Mouse (Mus musculus) lung, adult 2 months (tissue): ENCODE measurements around the gene Cacfd1. TPM values are rescaled to one million over a fixed set of nuclear protein-coding genes. Genes with fewer than 3 reads are reported as not detected.

Source experiments
- DNase-seq: peaks from one replicate; pipeline ENCODE4 v3.0.0; 2022
- H3K4me1 ChIP-seq: fragments of 200-500 bp; 2 replicates; pipeline ENCODE4 v1.6.1; 2011; ENCODE audit warnings: low read length; ENCODE audit not compliant: control insufficient read depth, insufficient read depth
- H3K4me3 ChIP-seq: fragments of 200-500 bp; replicated peaks from 2 replicates; pipeline ENCODE3; 2011; ENCODE audit warnings: low read depth, mild to moderate bottlenecking, control low read depth, low read length; ENCODE audit errors: extremely low read depth
- CTCF ChIP-seq: fragments of 200-500 bp; IDR thresholded peaks from 2 replicates; pipeline ENCODE4 v1.5.1; 2011; ENCODE audit warnings: mild to moderate bottlenecking, low read length, control low read depth; ENCODE audit not compliant: insufficient read depth
- POLR2A ChIP-seq: fragments of 200-500 bp; IDR thresholded peaks from 2 replicates; pipeline ENCODE4 v1.6.1; 2011; ENCODE audit warnings: low read depth, mild to moderate bottlenecking, control low read depth, low read length, borderline replicate concordance; ENCODE audit errors: extremely low read depth
- WGBS: fragments of 180-500 bp; shearing (Covaris S2); methylation state at CpG from one replicate; pipeline ENCODE4 v1.1.7; 2018; 5-methylcytosine and 5-hydroxymethylcytosine counted together
- polyA plus RNA-seq: library from polyadenylated mRNA; depleted of rRNA; stranded (reverse); fragments of >200 nt; gene quantifications from 2 replicates; pipeline ENCODE4 v1.2.3, GENCODE M21; 2012; rRNA removed

Cacfd1 gene
- 43.7 and 49.2 TPM in 2 replicates for polyA plus RNA-seq

GRCm38 (mm10) chr2:27009714-27010244 lies at the start of gene Cacfd1:
Gene Cacfd1, plus strand, starts transcription at chr2:27009926.
- under 1% methylated on average over 43 of the region's 43 CpGs for WGBS
- DNase-seq: peak; percentile 87
- TF ChIP-seq POLR2A: peak; percentile 48; the same call in 1 of the 2 replicates
- no peak for TF ChIP-seq CTCF
- peak within 1 kb of the TSS; percentile 81 for H3K4me3 ChIP-seq
- peaks cover 6% of the 10 kb centered on the region; the same call in 1 of the 2 replicates for H3K4me1 ChIP-seq

GRCm38 (mm10) chr2:26960756-26961155 lies 49.0 kb upstream of the Cacfd1 start:
- no peak for DNase-seq
- WGBS: 67% methylated on average over 4 of the region's 4 CpGs
- TF ChIP-seq POLR2A (no peak), CTCF (no peak)
- peaks cover 5% of the 10 kb centered on the region for H3K4me1 ChIP-seq
- no peak overlapping the region for H3K4me3 ChIP-seq

GRCm38 (mm10) chr2:26963923-26964723 lies 45.6 kb upstream of the Cacfd1 start, which contains the start of gene Rexo4:
Gene Rexo4, minus strand, starts transcription at chr2:26964386.
- WGBS: under 1% methylated on average over 50 of the region's 50 CpGs
- DNase-seq: peak; percentile 93
- H3K4me3 ChIP-seq: peak within 1 kb of the TSS; percentile 86
- peaks cover 5% of the 10 kb centered on the region for H3K4me1 ChIP-seq
- TF ChIP-seq POLR2A (peak; percentile 90; the same call in 1 of the 2 replicates), CTCF (no peak)

GRCm38 (mm10) chr2:26964724-26965370 lies 44.9 kb upstream of the Cacfd1 start:
- DNase-seq: no peak
- Histone ChIP-seq H3K4me1 (peaks cover 5% of the 10 kb centered on the region), H3K4me3 (peak overlapping the region; percentile 86)
- WGBS: 12% methylated on average over 14 of the region's 14 CpGs
- no peak for TF ChIP-seq CTCF
- TF ChIP-seq POLR2A: no peak

- no peak for DNase-seq
- Histone ChIP-seq H3K4me1 (peaks cover 5% of the 10 kb centered on the region), H3K4me3 (no peak overlapping the region)
- TF ChIP-seq CTCF: no peak
- no peak for TF ChIP-seq POLR2A
- WGBS: 76% methylated on average over 2 of the region's 2 CpGs
Observed at GRCm38 (mm10) chr2:26967262-26967661, 42.5 kb upstream of the Cacfd1 start.

- WGBS: 41% methylated on average over 3 of the region's 3 CpGs
- no peak for DNase-seq
- no peak within 1 kb of the TSS for H3K4me3 ChIP-seq
- no peak for TF ChIP-seq POLR2A
- no peak for TF ChIP-seq CTCF
- H3K4me1 ChIP-seq: no peaks in the 10 kb centered on the region
Observed at GRCm38 (mm10) chr2:26973116-26973515, 36.6 kb upstream of the Cacfd1 start, which contains the start of gene Adamts13. Gene Adamts13, plus strand, starts transcription at chr2:26973416.

GRCm38 (mm10) chr2:26973960-26974359 lies 35.8 kb upstream of the Cacfd1 start:
- no peak for DNase-seq
- no peak for TF ChIP-seq POLR2A
- TF ChIP-seq CTCF: no peak
- Histone ChIP-seq H3K4me1 (no peaks in the 10 kb centered on the region), H3K4me3 (no peak overlapping the region)
- 19% methylated on average over 4 of the region's 4 CpGs for WGBS

GRCm38 (mm10) chr2:26980361-26980760 lies 29.4 kb upstream of the Cacfd1 start:
- TF ChIP-seq CTCF: no peak
- no peak for TF ChIP-seq POLR2A
- WGBS: 63% methylated on average over 1 of the region's 1 CpGs

GRCm38 (mm10) chr2:26984179-26984578 lies 25.5 kb upstream of the Cacfd1 start:
- Histone ChIP-seq H3K4me1 (no peaks in the 10 kb centered on the region), H3K4me3 (no peak overlapping the region)
- 49% methylated on average over 2 of the region's 2 CpGs for WGBS
- no peak for DNase-seq
- TF ChIP-seq POLR2A: no peak
- no peak for TF ChIP-seq CTCF

More at GRCm38 (mm10) chr2:26980361-26980760, 29.4 kb upstream of the Cacfd1 start:
- Histone ChIP-seq H3K4me1 (no peaks in the 10 kb centered on the region), H3K4me3 (no peak overlapping the region)
- no peak for DNase-seq
